Mouse (Mus musculus) olfactory bulb, adult 2 months (tissue): ENCODE data around the gene Pqlc2.

Source experiments
- CTCF ChIP-seq: fragments of 200-500 bp; IDR thresholded peaks from 2 replicates; pipeline ENCODE4 v1.5.1; 2012; ENCODE audit warnings: low read depth, mild to moderate bottlenecking, low read length, moderate library complexity; ENCODE audit not compliant: insufficient read depth
- POLR2A ChIP-seq: fragments of 200-500 bp; IDR thresholded peaks from 2 replicates; pipeline ENCODE4 v1.6.1; 2012; ENCODE audit warnings: mild to moderate bottlenecking, low read depth, low read length, moderate library complexity; ENCODE audit not compliant: insufficient read depth

DNA sequence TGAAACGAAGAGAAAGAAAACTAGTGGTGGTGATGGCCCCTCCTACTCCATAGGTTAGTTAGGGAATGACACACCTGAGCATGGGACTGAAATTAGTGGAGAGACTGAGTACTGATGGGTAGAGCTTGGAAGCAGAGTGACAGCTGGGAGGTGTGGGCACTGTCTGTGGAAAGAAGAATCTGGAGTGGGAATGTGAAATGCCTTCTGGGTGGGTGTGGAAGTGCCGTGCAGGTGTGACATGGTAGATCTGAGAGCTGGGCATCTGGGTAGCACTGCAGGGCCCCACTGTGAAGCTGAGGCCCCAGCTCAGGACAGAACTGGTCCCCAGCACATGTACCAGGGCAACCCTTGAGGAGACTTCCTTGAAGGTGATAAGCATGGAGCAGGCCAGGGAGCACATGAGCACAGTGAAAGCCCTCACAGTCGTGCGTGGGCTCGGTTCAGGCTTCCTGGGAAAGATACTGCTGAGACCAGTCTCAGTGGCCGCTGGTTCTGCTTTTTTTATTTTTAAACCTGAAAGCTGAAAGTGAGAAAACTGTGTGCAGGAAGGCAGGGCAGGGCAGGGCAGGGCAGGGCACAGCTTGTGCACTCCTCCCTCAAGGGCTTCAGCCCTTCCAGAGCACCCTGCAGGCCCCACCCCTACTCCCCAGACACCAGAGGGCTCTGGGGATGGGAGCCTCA, 51.7 kb downstream of the Pqlc2 start:
- TF ChIP-seq POLR2A (no peak), CTCF (no peak)
